Mouse (Mus musculus) liver, postnatal 0 days (tissue): ENCODE data around the gene Ldhal6b.

Experiments
- CTCF ChIP-seq: sonication (generic); IDR thresholded peaks from 2 replicates; pipeline ENCODE4 v1.5.1; 2016; ENCODE audit warnings: antibody characterized with exemption, low read depth
- EP300 ChIP-seq: IDR thresholded peaks from 2 replicates; pipeline ENCODE4 v1.6.1; 2016; ENCODE audit warnings: antibody characterized with exemption, low read depth, mild to moderate bottlenecking

DNA sequence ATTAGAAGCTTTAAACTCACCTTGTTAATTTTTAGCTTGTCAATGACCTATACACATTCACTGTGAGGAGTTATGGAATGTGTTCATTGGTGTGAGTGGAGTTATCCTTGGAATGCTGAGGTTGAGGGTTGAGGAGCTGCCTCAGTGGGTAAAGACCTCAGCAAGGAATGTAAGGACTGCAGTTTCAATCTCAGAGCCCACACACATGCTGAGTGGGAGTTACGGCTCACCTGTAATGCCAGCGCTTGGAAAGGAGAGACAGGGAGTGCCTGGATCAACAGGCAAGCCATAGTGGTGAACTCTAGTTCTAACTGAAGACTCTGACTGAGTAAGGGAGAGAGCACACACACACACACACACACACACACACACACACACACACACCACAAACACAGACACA, 45.3 kb upstream of the Ldhal6b start:
- TF ChIP-seq EP300 (no peak), CTCF (no peak)
